Mouse (Mus musculus) right cerebral cortex, postnatal 10 days (tissue): Measurements from ENCODE around the gene Pafah1b1.

Source experiments
- DNase-seq, 2 experiments: peaks; one replicate each; pipeline ENCODE4 v3.0.0; 2021; ENCODE audit warnings: low spot score in 2 of 2

Pafah1b1 gene

DNA sequence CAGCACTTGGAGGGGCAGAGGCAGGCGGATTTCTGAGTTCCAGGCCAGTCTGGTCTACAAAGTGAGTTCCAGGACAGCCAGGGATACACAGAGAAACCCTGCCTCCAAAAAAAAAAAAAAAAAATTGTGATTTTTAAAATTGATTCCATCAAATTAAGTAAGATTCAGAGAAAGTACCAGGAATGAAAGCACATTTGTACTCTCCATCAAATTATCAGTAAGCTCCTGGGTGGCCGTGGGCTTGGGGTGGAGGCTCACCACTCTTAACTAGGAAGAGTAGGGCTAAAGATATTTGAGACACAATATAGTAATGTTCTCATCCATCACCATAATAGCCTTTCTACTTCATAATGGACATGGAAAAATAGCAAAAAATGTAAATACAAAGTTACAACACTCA lies 3.3 kb downstream of the Pafah1b1 start:
- DNase-seq = no peak

- DNase-seq = no peak
Observed at GRCm38 (mm10) chr11:74720668-74721067, 3.8 kb downstream of the Pafah1b1 start.

- peak; percentile 44 to 55 for DNase-seq
Observed at GRCm38 (mm10) chr11:74715971-74716525, 8.4 kb downstream of the Pafah1b1 start.

- no peak for DNase-seq
Observed at GRCm38 (mm10) chr11:74710671-74711070, 13.8 kb downstream of the Pafah1b1 start.

GRCm38 (mm10) chr11:74708781-74709180 lies 15.7 kb downstream of the Pafah1b1 start:
- DNase-seq = no peak

- no peak for DNase-seq
Observed at GRCm38 (mm10) chr11:74704068-74704467, 20.4 kb downstream of the Pafah1b1 start.

DNA sequence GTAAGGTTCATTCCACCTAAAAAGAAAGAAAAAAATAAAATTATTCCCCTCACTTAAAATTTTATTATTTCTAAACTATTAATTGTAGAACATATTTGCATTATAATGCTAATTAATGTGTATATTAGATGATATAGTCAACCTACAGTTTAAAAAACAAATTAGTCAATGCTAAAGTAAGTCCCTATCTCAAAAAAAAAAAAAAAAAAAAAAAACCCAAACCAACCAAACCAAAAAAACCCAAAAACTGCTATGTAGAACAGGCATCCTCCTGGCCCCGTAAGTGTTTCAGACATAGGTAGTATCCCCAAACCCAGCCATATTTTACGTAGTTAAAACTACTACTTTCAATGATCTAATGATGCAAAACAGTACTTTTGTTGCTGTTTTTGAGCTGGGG lies 25.0 kb downstream of the Pafah1b1 start:
- DNase-seq = no peak

- DNase-seq = no peak
Observed at GRCm38 (mm10) chr11:74692151-74692550, 32.3 kb downstream of the Pafah1b1 start.

- DNase-seq = no peak
Observed at GRCm38 (mm10) chr11:74675156-74675555, 49.3 kb downstream of the Pafah1b1 start.

- no peak for DNase-seq
Observed at GRCm38 (mm10) chr11:74674713-74675112, 49.8 kb downstream of the Pafah1b1 start.

DNA sequence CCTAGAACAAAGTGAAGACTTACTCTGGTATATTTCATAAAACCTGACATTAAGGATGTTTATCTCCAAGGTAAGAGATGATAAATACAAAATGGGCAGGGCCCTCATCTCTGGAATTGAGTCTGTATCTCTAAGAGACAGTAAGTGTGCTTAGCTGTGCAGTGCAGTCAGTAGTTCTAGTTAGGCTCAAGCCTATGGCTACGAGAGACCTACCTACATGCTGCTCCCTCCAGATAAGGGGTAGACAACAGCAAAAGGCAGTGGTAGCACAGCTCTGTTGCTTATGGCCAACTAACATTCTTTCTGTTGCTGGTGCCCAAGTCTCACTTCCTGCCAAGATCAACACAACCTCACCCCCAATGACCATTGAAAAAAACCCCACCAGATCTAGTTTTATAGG lies 50.9 kb downstream of the Pafah1b1 start:
- DNase-seq = peak in 1 of 2 experiments; percentile 17

GRCm38 (mm10) chr11:74672901-74673513 lies 51.5 kb downstream of the Pafah1b1 start:
- DNase-seq = peak in 1 of 2 experiments; percentile 26

- DNase-seq = no peak
Observed at GRCm38 (mm10) chr11:74671839-74672238, 52.6 kb downstream of the Pafah1b1 start.

DNA sequence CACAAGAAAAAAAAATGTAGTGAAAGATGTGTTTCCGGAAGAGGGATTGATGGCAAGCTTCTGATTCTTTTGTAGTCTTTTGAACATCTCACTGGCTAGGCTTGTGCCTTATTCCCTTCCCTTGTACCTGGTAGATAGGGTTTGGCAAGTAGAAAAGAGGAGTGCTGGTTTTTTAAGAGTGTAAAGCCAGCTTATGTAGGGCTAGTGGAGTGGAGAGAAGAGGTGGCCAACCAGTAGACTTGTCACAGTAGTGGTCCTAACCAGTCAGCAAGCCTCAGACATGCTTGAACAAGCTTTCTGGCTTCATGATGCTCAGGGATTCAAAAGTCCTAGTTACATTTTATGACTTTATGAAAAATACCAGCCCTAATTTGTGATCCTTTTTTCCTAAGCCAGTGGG lies 53.5 kb downstream of the Pafah1b1 start:
- peak in 1 of 2 experiments; percentile 13 for DNase-seq

DNA sequence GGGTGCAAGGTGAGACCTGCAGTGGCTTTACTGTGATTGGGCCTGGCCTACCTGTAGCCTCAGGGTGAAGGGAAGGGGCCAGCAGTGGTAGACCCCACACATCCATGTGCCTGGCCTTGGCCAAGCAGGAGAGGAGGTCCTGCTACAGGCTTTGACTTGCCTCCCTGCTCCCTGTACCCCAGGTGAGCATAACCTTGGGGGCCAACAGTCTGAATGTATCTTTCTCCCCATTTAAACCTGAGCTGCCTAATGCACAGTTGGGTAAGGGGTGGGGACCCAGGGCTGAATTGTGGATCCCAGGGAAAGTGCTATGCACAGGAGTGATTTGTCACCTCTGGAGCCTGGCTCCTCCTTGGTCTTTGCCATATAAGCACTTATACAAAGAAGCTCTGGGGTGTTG lies 54.3 kb downstream of the Pafah1b1 start:
- DNase-seq = no peak

GRCm38 (mm10) chr11:74668971-74669370 lies 55.5 kb downstream of the Pafah1b1 start:
- DNase-seq = no peak

GRCm38 (mm10) chr11:74668466-74668865 lies 56.0 kb downstream of the Pafah1b1 start:
- DNase-seq = peak in 1 of 2 experiments; percentile 19

DNA sequence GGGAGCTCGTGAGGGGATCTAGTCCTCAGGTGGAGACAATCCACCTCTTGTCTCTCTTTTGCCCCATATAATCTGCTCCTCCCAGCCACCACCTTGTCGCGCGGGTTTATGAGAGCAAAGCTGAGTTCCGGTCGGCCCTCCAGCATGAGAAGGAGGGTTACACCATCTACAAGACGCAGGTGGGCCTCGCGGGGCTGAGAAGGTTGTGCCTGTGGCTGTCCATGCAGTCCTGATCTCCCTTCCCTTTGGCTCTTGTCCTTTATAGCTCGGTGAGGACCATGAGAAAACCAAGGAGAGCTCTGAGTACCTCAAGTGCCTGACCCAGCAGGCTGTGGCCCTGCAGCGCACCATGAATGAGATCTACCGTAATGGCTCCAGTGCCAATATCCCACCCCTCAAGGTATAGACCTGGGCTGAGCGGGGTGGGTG lies 56.9 kb downstream of the Pafah1b1 start:
- DNase-seq = no peak

GRCm38 (mm10) chr11:74666776-74667581 lies 57.5 kb downstream of the Pafah1b1 start:
- no peak for DNase-seq

GRCm38 (mm10) chr11:74666284-74666652 lies 58.2 kb downstream of the Pafah1b1 start:
- no peak for DNase-seq

GRCm38 (mm10) chr11:74665631-74666283 lies 58.7 kb downstream of the Pafah1b1 start:
- no peak for DNase-seq

DNA sequence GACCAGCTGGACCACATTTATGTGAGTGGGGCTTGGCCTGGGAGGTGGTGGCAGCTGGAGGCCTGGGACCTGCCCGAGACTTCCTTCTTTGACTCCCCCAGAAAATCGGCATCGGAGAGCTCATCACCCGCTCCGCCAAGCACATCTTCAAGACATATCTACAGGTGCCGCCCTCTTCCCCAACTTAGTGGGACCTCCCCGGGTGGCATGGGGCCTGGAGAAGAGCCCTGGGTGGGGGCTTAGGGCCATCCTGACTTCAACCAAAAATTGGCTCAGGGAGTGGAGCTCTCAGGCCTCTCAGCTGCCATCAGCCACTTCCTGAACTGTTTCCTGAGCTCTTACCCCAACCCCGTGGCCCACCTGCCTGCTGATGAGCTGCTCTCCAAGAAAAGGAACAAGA lies 59.6 kb downstream of the Pafah1b1 start:
- no peak for DNase-seq
